Mouse (Mus musculus) layer of hippocampus, adult 2 months (tissue): ENCODE results near the gene Pdpk1. TPM values are rescaled to one million over a fixed set of nuclear protein-coding genes. Genes with fewer than 3 reads are reported as not detected.
A peak's percentile ranks its signal among the peaks of the same experiment; 100 is the strongest.

ENCODE experiments used
- DNase-seq, 2 experiments: peaks; one replicate each; pipeline ENCODE4 v3.0.0; 2022; ENCODE audit warnings: low spot score in 2 of 2
- H3K27ac ChIP-seq: fragments of 200-600 bp; 2 replicates; pipeline ENCODE4 v1.8.1; 2022
- H3K4me3 ChIP-seq: fragments of 200-600 bp; 2 replicates; pipeline ENCODE4 v1.8.1; 2022; ENCODE audit warnings: mild to moderate bottlenecking
- CTCF ChIP-seq: fragments of 200-600 bp; conservative IDR thresholded peaks from 2 replicates; pipeline ENCODE4 v1.8.1; 2022; ENCODE audit warnings: antibody characterized with exemption, mild to moderate bottlenecking, moderate library complexity
- total RNA-seq, 2 experiments: library from RNA; stranded (reverse); gene quantifications; 2 replicates each; pipeline ENCODE4 v1.2.3; 2021

Pdpk1 gene
- total RNA-seq, 2 experiments from 2014 or later: 97.3 to 109 TPM

DNA sequence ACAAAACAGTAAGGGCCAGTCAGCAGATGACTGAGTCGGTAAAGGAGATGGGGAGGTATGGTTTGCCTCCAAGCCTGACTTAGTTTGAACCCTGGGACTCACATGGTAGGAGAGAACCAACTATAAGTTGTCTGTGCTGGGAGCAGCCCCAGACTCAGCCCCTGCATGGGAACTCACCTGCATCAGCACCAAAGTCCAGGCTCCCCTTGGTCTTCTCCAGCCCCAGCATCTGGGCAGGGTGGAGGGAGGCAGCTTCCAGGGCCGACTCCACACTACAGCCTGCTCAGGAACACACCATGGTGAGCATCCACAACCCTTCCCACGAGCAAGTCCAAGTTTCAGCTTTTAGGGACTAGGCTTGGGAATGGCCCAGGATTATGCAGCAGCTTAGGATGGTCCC lies 5.7 kb upstream of the Pdpk1 start:
- Histone ChIP-seq H3K4me3 (no peak overlapping the region), H3K27ac (no peak overlapping the region)
- no peak for TF ChIP-seq CTCF
- no peak for DNase-seq

- no peak for TF ChIP-seq CTCF
- H3K27ac ChIP-seq: no peak overlapping the region
- no peak for DNase-seq
- H3K4me3 ChIP-seq: no peak overlapping the region
Observed at GRCm38 (mm10) chr17:24155742-24156141, 5.0 kb upstream of the Pdpk1 start.

DNA sequence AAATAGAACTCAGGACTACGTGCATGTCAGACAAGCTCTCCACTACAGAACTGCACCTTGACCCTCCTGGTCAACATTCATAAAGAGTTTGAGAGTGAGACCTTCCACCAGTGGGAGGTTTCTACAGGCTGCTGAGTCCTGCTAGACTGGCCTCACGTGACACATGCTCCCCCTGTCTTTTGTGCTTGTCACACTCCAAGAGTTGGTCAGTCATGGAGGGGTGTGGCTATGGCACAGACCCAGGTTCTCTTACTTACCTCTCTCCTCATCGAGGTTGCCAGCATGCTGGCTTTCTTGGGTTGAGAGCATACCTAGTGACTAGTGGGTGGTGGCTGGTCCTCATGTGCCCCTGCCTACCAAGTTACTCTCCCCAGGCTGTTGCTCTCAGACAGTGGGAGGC lies 3.7 kb upstream of the Pdpk1 start:
- Histone ChIP-seq H3K27ac (no peak overlapping the region), H3K4me3 (no peak overlapping the region)
- DNase-seq: no peak
- no peak for TF ChIP-seq CTCF

- no peak overlapping the region for H3K27ac ChIP-seq
- DNase-seq: peak; percentile 58 to 74
- peak; percentile 94 for TF ChIP-seq CTCF
- H3K4me3 ChIP-seq: peak overlapping the region; percentile 47
Observed at GRCm38 (mm10) chr17:24151890-24152563, 1.3 kb upstream of the Pdpk1 start.

DNA sequence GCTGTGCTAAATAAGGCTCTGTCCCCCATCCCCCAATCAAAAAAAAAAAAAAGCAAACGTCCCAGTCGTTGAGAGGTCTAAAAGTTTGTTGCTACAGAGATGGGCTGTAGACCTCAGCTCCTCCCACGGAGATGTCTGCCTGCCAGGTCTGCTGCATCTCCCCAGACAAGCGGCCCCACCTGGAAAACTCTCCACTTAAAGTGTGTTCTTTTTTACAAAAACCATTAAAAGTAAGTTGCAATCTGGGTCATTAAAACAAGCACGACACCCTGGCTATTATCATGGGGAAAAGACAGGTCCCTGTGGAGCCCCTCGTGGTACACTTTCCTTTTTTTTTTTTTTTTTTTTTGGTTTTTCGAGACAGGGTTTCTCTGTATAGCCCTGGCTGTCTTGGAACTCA lies 658 bp upstream of the Pdpk1 start:
- no peak for DNase-seq
- H3K27ac ChIP-seq: no peak overlapping the region
- H3K4me3 ChIP-seq: no peak overlapping the region
- no peak for TF ChIP-seq CTCF

DNA sequence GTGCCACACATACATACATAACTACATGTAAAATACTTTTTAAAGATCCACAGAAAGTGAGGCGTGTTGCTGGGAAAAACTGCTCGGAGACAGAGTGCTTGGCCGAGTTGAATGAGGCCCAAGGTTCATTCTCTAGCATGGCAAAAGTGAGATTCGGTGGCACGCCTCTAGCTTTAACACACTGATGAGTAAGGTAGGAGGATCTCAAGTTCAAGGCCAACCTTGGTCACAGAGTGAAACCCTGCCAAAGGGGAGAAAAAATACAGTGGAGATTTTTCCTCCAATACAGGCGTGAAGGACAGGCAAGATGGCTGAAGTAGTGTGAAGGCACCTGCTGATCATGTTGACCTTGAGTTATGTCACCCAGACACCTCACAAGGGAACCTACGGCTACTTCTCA lies 1.3 kb downstream of the Pdpk1 start:
- Histone ChIP-seq H3K27ac (no peak overlapping the region), H3K4me3 (no peak overlapping the region)
- TF ChIP-seq CTCF: no peak
- DNase-seq: no peak

DNA sequence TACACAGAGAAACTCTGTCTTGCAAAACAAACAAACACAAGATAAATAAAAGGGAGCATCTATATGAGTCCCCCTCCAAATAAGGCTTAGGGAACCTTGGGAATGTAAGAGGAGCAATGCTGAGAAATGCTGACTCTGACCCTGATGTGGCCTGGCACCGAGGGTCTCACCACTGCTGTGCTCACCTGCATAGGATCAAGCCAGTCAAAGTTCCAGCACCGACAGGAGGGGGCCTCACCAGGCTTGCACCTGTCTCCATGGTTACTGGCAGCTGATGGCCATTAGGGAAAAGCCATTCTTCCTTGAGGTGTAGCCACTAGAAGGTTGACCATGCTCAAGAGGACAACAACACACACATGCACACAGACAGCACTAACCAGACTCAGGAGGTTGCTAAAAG lies 7.8 kb downstream of the Pdpk1 start:
- DNase-seq: no peak
- no peak overlapping the region for H3K27ac ChIP-seq
- no peak for TF ChIP-seq CTCF
- no peak overlapping the region for H3K4me3 ChIP-seq

- DNase-seq: peak; percentile 97 to 98
- peak overlapping the region; percentile 98 for H3K27ac ChIP-seq
- peak overlapping the region; percentile 91 for H3K4me3 ChIP-seq
- 0 out of 2 replicates have a peak, but pooled peaks have one; percentile 3 for TF ChIP-seq CTCF
Observed at GRCm38 (mm10) chr17:24141425-24141920, 9.3 kb downstream of the Pdpk1 start.

DNA sequence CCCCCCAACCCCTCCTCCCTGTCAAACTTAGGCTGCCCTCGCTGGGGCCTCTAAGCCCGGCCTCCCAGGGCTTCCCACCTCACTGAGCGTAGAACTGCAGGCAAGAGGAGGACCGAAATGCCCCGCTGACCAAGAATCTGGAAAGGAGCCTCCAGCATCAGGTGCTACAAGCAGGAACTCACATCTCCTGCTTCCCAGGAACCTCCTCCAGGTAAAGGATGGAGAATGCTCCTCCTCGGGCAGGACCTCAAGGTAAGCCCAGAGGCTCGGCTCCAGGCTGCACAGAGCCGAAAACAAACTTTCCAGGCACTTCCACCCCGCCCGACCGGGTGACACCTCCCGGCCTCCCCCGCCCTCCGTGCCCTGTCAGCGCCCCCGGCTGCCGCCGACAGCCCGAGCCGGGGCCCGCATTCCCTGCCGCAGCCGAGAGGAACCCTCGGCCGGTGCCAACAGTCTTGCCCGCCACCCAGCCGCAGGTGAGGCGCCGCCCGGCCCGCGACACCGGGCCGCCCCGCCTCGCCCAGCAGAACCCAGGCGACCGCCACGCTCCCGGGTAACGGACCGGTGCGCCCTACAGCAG lies 9.8 kb downstream of the Pdpk1 start:
- no peak for TF ChIP-seq CTCF
- H3K4me3 ChIP-seq: peak overlapping the region; percentile 91
- H3K27ac ChIP-seq: peak overlapping the region; percentile 98
- DNase-seq: no peak

- peak overlapping the region; percentile 91 for H3K4me3 ChIP-seq
- no peak for DNase-seq
- no peak for TF ChIP-seq CTCF
- no peak overlapping the region for H3K27ac ChIP-seq
Observed at GRCm38 (mm10) chr17:24139968-24140367, 10.8 kb downstream of the Pdpk1 start.

- H3K27ac ChIP-seq: no peak overlapping the region
- H3K4me3 ChIP-seq: no peak overlapping the region
- no peak for DNase-seq
- TF ChIP-seq CTCF: no peak
Observed at GRCm38 (mm10) chr17:24139256-24139655, 11.5 kb downstream of the Pdpk1 start.

- TF ChIP-seq CTCF: no peak
- no peak overlapping the region for H3K27ac ChIP-seq
- no peak overlapping the region for H3K4me3 ChIP-seq
- DNase-seq: no peak
Observed at GRCm38 (mm10) chr17:24137226-24137880, 13.4 kb downstream of the Pdpk1 start.

DNA sequence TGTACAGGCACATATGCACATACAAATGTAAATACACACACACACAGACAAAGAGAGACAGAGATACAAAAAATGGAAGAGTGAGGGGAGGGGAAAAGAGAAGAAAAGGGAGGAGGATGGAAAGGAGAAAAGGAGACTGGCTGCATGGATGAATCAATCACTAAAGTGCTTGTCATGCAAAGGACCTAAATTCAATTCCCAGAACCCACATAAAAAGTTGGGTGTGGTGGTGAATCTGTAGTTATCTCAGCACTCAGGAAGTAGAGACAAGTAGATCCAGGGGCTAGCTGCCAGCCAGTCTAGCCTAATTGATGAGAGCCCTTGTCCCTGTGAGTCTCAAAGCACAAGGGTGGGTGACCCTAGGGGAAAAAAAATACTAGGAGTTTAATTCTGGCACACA lies 16.7 kb downstream of the Pdpk1 start:
- Histone ChIP-seq H3K27ac (no peak overlapping the region), H3K4me3 (no peak overlapping the region)
- no peak for DNase-seq
- no peak for TF ChIP-seq CTCF
